Mouse (Mus musculus) liver, adult (tissue): ENCODE data around the gene Zfp503.

Source experiments
- GATA4 ChIP-seq: IDR thresholded peaks from 2 replicates; pipeline ENCODE4 v1.6.1; 2014; ENCODE audit warnings: mild to moderate bottlenecking, low read length; ENCODE audit not compliant: insufficient replicate concordance

Gene Zfp503

DNA sequence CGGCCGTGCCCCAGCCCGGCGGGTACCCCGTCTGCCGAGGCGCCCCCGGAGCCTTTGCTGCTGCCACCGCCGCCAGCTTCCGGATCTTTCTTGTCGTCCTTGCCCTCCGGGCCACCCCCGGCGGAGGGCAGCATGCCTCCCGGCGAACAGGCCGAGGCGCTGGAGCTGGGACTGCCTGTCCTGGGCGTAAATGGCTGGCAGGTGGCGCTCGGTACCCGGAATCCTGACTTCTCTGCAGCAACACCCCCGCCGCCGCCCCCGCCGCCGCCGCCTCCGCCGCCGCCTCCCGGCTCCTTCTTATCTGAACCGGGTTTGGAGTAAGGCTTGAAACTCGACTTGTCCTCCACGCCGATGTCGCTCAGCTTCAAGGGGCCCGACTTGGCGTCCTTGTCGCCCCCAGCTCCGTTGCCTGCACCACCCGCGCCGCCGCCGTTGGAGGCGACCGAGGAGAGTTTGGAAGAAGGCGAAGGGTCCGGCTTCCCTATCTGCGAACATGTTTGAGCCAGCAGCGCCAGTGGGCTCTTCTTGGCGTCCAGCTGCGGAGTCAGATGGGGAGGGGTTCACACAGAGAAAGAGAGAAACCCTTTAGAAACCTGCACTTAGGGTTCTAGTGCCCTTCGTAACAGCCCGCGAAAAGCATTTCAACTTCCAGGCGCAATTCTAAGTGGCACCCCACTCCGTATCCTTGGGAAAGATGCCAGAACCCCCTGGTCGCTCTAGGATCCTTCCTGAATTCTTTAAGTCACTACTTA, 3.2 kb downstream of the Zfp503 start:
- peak; percentile 33; the same call in 1 of the 2 replicates for TF ChIP-seq GATA4

DNA sequence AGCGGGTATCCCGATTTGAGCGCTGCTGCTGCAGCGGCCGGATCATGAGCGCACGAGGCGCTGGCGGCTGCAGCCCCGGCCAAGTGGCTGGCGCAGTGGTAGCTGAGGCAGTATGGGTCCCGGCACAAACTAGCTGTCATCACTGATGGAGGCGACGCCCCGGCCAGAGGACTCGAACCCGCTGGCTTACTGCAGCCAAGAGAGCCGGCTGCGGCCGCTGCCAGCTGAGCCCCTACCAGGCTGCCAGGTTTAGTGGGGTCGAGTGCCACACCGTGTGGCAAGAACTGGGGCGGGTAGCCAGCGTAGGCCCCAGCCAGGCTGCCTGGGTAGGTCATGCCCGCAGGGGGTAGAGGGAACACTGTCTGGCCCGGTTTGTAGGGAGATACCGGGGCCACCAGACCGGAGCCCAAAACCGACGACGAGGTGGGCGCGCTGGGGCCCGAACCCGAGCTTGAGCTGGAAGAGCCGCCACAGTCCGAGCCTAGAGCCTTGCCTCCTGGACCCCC, 3.9 kb downstream of the Zfp503 start:
- no peak for TF ChIP-seq GATA4

DNA sequence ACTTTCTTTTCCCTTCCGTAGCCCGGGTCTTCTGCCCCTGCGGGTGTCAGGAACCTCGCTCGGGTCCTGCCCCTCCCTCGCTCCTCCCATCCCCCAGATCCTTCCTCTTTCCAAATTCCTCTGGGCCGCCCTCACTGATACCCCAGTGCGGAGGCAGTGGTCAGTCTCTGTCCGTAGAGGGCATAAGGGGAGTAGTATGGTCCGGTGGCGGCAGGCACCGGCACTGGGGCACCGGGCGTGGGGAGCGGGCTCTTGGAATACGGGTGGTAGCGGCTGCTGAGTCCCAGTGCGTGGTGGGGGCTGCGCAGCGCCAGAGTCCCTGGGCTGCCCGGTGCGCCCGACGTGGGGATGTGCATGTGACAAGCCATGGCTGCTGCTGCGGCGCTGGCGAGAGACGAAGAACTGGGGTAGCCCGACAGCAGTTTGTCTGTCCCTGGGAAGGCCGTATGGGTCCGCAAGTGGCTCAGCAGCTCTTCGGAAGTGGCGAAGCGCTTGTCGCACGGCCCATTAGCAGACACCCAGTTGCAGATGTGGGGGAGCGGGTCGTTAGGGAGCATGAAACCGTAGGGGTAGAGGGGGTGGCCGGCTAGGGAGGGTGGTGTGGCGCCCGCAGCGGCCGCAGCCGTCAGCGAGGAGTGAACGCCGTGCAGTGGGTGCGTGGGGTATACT, 4.5 kb downstream of the Zfp503 start:
- TF ChIP-seq GATA4 = no peak

DNA sequence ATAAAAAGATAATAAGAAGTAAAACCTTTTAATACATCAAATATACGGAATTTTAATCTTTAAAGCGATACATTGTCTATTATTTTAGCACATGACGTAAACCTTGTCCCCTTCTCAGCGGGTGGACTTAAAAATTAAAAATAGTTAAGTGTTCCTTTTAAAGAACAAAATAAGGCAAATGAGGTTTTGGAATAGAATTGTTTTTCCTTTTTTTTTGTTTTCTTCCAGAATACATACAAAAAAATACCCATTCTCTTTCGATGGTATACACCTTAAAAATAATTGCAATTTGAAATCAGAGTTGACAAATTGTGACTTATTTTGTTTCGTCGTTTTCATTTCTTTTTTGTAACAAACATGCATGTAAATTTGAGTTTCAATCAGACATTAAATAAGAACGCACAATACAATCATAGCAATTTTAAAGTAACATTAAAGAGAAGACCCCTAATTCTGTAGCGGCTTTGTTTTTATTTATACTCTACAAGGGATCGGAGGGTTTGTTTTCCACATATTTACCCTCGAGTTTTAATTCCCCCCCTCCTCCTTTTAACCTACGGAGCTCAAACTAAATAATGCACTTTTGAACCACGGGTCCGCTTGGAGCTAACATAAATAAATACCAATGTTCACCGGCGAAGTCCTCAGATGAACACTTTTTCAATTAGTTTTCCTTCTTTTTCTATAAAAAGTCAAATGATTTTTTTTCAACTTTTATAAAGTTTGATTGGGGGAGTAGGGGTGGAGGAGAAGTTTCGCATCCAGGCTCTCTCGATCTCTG, 5.3 kb downstream of the Zfp503 start:
- TF ChIP-seq GATA4 = no peak

DNA sequence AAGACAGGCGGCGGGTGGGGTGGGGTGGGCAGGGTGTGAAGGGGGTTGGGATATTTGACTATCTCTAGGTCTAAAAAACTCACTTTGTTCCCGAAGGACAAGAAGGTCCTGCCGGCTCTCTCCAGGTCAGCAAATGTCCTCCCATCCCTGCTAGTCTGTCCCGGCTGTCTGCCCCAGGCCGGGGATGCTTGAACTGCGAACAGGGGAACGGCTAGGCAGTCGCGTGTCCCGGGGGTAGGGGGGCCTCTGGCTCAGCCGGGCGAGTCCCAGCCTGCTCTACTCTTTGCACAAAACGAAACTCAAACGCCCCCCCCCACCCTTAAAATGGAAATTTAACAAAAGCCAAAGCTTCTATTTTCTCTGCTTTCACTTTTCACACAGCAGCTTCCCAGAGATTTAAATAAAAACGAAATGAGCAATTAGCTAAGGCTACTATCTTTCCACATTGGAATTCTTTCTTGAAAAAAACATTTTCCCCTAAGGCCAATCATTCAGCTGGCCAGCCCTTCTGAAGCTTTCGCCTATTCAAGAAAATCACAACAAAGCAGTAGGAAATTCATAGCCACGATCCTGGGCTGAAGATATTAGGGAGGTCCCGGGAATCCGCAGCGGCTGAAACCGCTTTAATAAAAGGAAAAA, 6.0 kb downstream of the Zfp503 start:
- TF ChIP-seq GATA4 = no peak

DNA sequence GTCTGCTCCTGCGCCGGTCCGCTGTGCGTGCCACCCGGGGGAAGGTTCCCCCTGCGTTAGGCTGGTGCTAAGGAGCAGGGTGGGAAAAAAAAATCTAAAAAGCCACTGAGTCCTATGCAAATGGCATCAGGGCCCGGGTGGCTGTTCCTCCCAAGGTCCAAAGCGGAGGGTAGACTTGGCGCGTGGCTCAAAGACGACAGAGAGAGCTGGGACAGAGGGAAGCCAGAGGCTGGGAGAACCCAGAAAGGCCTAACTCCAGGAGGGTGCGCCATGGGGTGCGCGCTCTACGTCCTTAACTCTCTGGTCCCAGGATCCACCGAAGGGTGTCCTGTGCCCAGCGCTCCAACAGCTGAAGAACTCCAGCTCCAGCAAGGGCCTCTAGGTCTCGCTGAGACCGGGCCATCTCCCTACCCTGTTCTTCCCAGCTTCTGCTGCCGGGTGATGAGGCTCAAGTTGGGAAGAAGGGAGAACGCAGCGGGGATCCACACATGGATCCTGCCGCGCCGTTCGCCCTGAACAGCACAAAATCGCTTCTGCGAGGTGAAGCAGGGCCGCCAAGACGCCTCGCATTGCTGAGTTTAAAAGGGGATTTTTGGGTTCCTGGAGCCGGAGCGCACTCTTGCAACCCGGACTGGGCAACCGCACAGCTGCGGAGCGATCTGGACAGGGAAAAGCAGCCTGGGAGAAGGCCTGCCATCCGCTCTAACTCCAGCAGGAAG, 6.7 kb downstream of the Zfp503 start:
- no peak for TF ChIP-seq GATA4

DNA sequence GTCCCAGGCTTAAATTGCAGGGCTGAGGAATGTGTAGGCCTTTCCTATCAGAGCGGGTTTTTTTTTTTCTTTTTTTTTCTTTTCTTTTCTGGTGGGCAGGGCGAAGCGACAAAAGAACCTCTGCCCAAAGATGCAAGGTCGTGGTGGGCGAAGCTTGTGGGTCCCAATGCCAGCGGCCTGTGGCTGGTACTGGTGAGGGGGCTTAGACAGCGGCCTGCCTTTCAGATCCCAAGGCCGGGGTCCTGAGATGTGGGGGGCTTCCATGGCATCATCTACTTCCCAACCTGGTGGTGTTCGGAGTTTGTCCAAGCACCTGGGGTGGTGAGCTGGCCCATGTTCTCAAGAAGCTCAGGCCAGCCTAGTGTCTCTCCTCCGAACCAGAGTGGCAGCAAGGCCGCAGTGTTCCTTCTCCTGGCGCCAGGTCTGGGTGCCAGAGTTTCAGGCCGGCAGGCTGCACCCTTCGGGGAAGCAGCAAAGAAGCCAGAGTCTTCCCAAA, 7.3 kb downstream of the Zfp503 start:
- TF ChIP-seq GATA4 = no peak

DNA sequence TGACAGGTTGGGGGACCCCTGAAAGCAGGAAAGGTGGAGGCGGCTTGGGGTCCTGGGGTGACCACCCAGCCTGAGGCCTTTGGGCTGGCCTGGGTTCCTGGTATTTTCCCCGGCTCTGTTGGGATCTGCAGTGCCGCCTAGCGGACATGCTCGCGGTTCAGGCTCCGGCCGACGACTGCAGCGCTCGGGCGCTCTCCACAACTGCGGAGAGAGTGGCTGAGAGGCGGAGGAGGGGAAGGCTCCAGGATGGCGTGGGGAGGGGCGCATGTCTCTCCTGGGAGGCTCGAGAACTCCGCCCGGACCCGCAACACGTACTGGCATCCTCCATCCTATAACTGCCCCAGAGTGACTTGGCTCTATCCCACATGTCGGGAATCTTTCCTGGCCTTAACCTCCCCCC, 7.9 kb downstream of the Zfp503 start:
- no peak for TF ChIP-seq GATA4

DNA sequence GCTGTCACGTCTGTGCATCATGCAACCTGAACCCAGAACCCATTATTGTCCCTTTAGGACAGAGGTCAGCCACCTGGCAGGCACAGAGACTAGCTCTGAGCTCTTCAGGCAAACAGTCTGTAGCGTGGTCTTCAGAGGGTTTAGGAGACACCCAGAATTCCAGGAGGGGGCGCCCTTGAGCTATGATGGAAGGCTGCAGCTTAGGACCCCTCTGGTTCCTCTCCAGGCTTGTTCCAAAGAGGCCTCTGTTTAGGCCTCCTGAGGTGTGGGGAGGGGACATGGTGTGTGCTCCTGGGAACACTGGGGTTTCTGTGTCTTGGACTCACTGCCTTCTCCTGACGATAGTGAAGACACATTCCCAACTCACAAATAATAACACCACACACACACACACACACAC, 20.4 kb downstream of the Zfp503 start:
- TF ChIP-seq GATA4 = no peak

DNA sequence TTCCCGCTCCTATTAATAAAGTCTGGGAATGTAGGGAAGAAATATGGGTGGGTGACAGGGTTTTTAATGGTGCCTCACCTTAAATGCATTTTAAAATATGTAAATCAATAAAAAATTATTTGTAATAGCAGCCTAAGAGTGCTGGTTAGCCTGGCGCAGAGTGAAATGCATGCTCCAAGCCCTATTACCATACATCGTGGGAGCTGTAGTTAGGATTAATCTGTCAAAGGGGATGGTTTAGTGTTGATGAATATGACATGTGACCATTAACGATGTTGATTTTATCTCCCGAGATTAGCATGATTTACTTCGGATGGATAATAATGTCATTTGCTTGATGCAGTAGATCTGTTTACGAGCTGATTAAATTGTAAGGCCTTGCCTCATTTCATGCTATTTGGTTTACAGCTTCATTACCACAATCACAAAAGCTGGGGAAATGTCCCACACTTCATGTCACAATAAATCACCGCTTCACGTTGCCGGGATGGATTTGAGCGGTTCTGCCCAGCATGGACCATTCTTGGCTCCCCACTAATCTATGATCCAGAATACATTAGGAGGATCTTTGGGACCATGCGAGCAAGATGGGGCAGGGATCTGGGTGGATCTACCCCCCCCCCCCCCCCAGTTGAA, 21.9 kb downstream of the Zfp503 start:
- no peak for TF ChIP-seq GATA4

GRCm38 (mm10) chr14:21966276-21966675, 23.1 kb downstream of the Zfp503 start:
- TF ChIP-seq GATA4 = no peak

DNA sequence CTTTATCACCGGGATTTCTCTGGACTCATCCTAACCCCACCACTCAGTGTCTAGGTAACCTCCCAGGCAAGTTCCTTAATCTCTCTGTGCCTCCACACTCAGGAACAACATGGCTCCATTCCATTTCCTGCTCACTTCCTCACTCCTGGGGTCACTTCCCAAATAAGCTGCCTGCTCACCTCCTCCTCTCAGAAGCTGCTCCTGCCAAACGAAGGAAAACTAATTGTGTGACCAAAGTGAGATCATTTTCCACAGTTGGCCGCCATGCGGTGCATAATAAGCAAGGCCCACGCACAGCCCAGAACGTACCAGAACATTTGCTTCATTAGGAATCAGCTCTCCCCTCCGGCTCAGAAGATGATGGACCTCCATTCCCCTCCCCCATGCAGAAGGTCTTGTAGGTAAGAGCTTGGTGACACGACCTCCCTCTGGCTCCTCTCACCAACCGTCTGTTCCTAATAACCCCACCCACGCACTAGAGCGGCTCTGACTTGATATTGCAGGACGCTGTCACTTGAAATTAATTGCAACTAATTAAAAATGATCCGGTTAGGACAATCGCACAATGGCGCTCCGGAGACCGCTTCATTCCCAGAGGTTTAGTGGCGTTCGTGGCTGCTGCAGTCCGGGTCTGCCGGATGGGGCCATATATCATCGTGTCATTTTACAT, 26.9 kb downstream of the Zfp503 start:
- no peak for TF ChIP-seq GATA4

- TF ChIP-seq GATA4 = no peak
These were observed 30.2 kb downstream of the Zfp503 start for GRCm38 (mm10) chr14:21959243-21959642.
